Mouse (Mus musculus): ENCODE data around the gene Polr2e. TPM values are rescaled to one million over a fixed set of nuclear protein-coding genes. Genes with fewer than 3 reads are reported as not detected.

Gene Polr2e
- total RNA-seq, 4 experiments from 2014 or later = 64.2 to 86.7 (median 75.4) TPM

DNA sequence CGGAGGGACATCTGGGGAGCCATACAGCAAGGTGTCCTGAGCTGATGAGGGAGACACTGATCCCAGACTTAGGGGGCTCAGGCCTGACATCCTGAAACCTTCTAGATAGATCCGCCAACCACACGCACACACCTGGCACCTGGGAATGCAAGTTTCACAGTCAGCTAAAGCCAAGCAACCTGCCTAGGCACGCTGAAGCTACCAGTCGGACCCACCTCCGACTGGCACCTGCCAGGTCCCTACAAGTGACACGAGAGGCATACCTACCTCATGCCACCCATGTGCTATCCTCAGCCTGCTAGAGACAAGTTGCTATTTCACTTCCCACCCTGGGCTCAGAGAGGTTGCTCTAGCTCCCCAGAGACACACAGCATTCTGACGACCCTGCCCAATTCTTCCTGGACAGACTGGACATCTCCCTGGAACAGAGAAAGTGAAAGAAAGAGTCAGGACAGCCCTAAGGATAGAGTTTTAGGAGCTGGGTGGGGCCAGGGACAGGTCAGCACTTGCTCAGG, 50.3 kb downstream of the Polr2e start:
- no peak for DNase-seq (ENCODE audit: low spot score in 2 of 2)

DNA sequence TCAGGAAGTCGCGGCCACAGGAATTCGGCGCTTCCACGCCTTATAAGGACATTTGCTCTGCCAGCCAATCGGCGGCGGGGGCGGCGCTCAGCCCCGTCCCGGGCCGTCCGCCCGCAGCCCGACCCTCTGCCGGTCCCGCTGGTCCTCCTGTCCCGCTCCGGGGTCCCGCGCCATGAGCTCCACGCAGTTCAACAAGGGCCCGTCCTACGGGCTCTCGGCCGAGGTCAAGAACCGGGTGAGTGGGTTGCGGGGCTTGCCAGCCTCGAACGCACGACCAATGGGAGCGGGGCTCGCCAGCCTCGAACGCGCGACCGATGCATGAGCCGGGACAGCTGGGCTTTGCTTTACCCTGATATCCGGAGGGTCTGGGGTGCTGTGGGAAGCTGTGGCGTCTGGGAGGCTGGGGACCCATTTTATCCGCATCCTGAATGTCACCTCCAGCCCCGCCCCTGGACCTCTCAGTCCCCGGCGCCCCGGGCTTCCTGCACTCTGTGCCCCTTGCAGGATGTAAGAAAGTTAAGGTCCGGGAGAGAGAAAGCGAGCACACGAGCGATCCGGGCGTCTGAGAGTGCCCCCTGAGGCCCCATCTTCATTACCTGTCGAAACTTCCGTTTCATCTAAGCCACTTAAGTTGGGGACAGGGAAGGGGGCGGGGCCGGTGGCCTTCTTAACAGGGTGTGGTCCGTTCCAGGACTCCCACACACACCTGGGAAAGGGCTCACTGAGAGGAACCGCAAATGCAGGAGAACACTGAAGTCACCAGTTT, 50.9 kb downstream of the Polr2e start, which contains the start of gene Cnn2:
Gene Cnn2, plus strand, starts transcription at position 79 of the 766 bp plus-strand sequence.
- DNase-seq (ENCODE audit: low spot score in 2 of 2) = no peak

- no peak for DNase-seq (ENCODE audit: low spot score in 2 of 2)
These were observed 51.7 kb downstream of the Polr2e start for GRCm38 (mm10) chr10:79987771-79988505.

- DNase-seq (ENCODE audit: low spot score in 2 of 2) = peak; percentile 56 to 88
These were observed 52.6 kb downstream of the Polr2e start for GRCm38 (mm10) chr10:79986963-79987362.

- no peak for DNase-seq (ENCODE audit: low spot score in 2 of 2)
These were observed 53.2 kb downstream of the Polr2e start for GRCm38 (mm10) chr10:79986232-79986878.

Other genes starting within 250 kb of the Polr2e start
- under 1 TPM in 3 of 4 experiments, not detected in 1; 0.43 to 0.83 (median 0.50) TPM for gene Prss57, start 248.8 kb downstream of the Polr2e start, total RNA-seq (2022)
- 100 to 1,000 TPM; 244 to 264 (median 260) TPM for gene Palm, start 246.2 kb downstream of the Polr2e start, total RNA-seq (2022)
- 1 to 10 TPM in 2 of 4 experiments, not detected in 2; 1.6 to 1.9 TPM for gene Misp, start 218.8 kb downstream of the Polr2e start, total RNA-seq (2022)
- gene Ptbp1, start 185.4 kb downstream of the Polr2e start, total RNA-seq (2022) = 10 to 100 TPM; 67.7 to 76.4 (median 73.7) TPM
- gene Prtn3, start 165.3 kb downstream of the Polr2e start, total RNA-seq (2022) = 1 to 10 TPM; 1.2 to 2.3 (median 1.5) TPM
- 10 to 100 TPM; 34.6 to 41.0 (median 38.0) TPM for gene Plppr3, start 165.2 kb downstream of the Polr2e start, total RNA-seq (2022)
- gene Elane, start 153.5 kb downstream of the Polr2e start, total RNA-seq (2022) = not detected
- under 1 TPM in 1 of 4 experiments, not detected in 3; 0.39 TPM for gene Cfd, start 148.9 kb downstream of the Polr2e start, total RNA-seq (2022)
- gene Med16, start 130.9 kb downstream of the Polr2e start, total RNA-seq (2022) = 10 to 100 TPM; 50.4 to 61.2 (median 57.1) TPM
- not detected for gene Gm26602, start 128.9 kb downstream of the Polr2e start, total RNA-seq (2022)
- 1 to 10 TPM; 6.3 to 8.3 (median 7.6) TPM for gene Kiss1r, start 122.8 kb downstream of the Polr2e start, total RNA-seq (2022)
- 100 to 1,000 TPM; 340 to 392 (median 347) TPM for gene R3hdm4, start 118.6 kb downstream of the Polr2e start, total RNA-seq (2022)
- gene Arid3a, start 112.8 kb downstream of the Polr2e start, total RNA-seq (2022) = 10 to 100 TPM in 1 of 4 experiments, 1 to 10 TPM in 3; 6.6 to 11.8 (median 7.5) TPM
- 10 to 100 TPM; 42.9 to 50.8 (median 48.6) TPM for gene Wdr18, start 79.6 kb downstream of the Polr2e start, total RNA-seq (2022)
- gene Grin3b, start 69.1 kb downstream of the Polr2e start, total RNA-seq (2022) = under 1 TPM in 2 of 4 experiments, not detected in 2; 0.19 to 0.20 TPM
- gene Tmem259, start 55.5 kb downstream of the Polr2e start, total RNA-seq (2022) = 100 to 1,000 TPM; 111 to 119 (median 116) TPM
- 1 to 10 TPM; 5.3 to 9.8 (median 6.6) TPM for gene Cnn2, start 51.2 kb downstream of the Polr2e start, total RNA-seq (2022)
- 10 to 100 TPM; 12.4 to 13.6 (median 13.3) TPM for gene Abca7, start 43.3 kb downstream of the Polr2e start, total RNA-seq (2022)
- gene Arhgap45, start 23.1 kb downstream of the Polr2e start, total RNA-seq (2022) = 10 to 100 TPM in 2 of 4 experiments, 1 to 10 TPM in 2; 2.8 to 14.1 (median 8.2) TPM
- 100 to 1,000 TPM; 433 to 528 (median 468) TPM for gene Gpx4, start 7.4 kb upstream of the Polr2e start, total RNA-seq (2022)
- 10 to 100 TPM; 19.9 to 52.8 (median 29.8) TPM for gene Sbno2, start 65.8 kb upstream of the Polr2e start, total RNA-seq (2022)
- gene Stk11, start 76.0 kb upstream of the Polr2e start, total RNA-seq (2022) = 100 to 1,000 TPM in 1 of 4 experiments, 10 to 100 TPM in 3; 94.2 to 111 (median 96.5) TPM
- gene Atp5d, start 98.8 kb upstream of the Polr2e start, total RNA-seq (2022) = 100 to 1,000 TPM; 315 to 328 (median 323) TPM
- gene Cbarp, start 101.0 kb upstream of the Polr2e start, total RNA-seq (2022) = 100 to 1,000 TPM; 295 to 345 (median 308) TPM
- gene Midn, start 108.5 kb upstream of the Polr2e start, total RNA-seq (2022) = 10 to 100 TPM; 47.2 to 63.6 (median 58.0) TPM
- gene Cirbp, start 126.2 kb upstream of the Polr2e start, total RNA-seq (2022) = 100 to 1,000 TPM in 2 of 4 experiments, 10 to 100 TPM in 2; 75.7 to 148 (median 96.4) TPM
- gene 1600002K03Rik, start 133.1 kb upstream of the Polr2e start, total RNA-seq (2022) = 1 to 10 TPM; 1.8 to 9.0 (median 6.2) TPM
- 1 to 10 TPM; 7.4 to 8.3 (median 7.9) TPM for gene Efna2, start 139.7 kb upstream of the Polr2e start, total RNA-seq (2022)
- 10 to 100 TPM; 44.5 to 51.5 (median 45.6) TPM for gene Mum1, start 186.6 kb upstream of the Polr2e start, total RNA-seq (2022)
- gene Ndufs7, start 209.3 kb upstream of the Polr2e start, total RNA-seq (2022) = 100 to 1,000 TPM; 190 to 206 (median 201) TPM
- 10 to 100 TPM; 22.4 to 34.7 (median 27.9) TPM for gene Gamt, start 221.2 kb upstream of the Polr2e start, total RNA-seq (2022)
- gene Dazap1, start 221.7 kb upstream of the Polr2e start, total RNA-seq (2022) = 10 to 100 TPM; 84.8 to 98.3 (median 91.6) TPM

All from layer of hippocampus, adult 8-10 months (tissue).